Mouse (Mus musculus): ENCODE data around the gene Ada.

Gene Ada

DNA sequence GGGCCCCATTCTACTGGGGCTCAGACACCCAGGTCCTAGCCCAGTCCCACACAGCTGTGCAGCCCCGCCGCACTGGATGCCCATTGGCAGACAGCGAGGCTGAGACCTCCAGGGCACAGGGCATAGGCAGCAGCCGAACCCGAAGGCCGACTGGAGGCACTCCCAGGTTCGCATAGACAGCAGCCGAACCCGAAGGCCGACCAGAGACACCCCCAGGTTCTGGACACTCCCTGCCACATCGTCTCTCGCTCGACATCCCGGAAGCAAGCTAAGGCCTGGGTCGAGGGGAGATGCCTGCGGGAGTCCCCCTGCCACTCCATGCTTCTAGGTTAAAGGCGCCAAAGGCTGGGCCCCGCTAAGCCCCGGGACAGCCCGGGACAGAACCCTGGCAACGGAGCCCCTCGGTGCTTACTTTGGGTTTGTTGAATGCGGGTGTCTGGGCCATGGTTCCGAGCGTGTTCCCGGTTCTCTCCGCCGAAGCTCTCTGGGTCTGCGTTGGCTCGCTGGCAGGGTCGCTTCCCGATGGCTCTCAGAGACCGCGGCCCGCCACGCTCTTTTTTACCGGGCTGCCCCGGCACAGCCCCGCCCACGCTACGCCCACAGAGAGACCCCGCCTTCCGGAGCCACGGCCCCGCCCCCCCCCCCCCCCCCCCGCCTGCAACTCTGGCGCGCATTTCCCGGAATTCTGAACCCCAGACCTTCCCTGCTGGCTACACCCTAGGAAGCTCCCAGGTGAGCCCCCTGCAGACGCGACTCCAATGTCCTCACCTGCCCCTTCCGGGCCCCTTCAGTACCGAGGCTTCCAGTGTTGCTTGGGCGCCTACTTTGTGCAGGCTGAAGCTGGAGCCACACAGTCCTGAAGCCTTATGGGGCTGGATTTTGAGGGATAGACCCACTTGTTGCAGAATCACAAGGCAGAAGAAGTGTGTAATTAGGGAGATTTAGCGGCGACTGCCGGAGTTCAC lies at the start of gene Ada:
Ada (minus strand) TSS at position 593 of the 965 bp plus-strand sequence.
- no peak for DNase-seq

DNA sequence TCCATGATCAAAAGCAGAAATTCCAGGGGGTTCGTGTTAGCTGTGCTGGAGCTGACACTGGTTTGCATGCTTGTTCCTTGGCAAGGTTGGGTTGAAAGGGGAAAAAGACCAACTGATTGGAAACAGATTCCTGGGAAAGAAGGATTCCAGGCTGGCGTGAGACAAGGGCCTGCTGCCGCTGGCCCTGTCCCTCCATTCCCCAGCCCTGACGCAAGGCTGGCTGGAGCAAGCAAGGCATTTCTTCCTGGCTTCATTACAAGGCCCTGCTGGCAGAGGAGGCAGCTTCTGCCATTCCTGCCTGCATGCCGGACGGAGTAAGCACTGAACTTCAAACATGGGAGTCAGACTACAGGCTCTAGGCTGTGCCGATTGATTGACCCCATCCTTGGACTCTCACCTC lies 48.4 kb upstream of the Ada start:
- DNase-seq = no peak

GRCm38 (mm10) chr2:163788484-163788883 lies 38.4 kb upstream of the Ada start:
- DNase-seq = peak; percentile 50

DNA sequence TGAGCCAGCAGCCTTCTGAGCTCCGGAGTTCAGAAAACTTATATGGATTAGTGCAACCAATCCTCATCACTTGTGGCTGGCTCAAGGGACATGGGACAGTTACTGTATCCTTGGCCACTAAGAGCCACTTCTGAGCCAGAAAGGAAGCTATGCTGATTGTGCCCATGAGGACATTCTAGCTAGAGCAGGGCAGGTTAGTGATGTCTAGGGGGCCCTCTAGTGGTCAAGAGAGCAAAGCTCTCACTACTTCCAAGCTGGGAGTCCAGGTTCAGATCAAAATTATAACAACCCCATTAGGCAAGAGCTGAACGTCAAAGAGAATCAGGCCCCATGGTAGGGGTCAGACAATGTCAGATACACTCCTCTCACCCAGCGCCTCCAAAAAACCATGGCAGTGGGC lies 37.7 kb upstream of the Ada start:
- peak; percentile 37 for DNase-seq

- no peak for DNase-seq
Measured at GRCm38 (mm10) chr2:163787086-163787485, 37.0 kb upstream of the Ada start.

GRCm38 (mm10) chr2:163783901-163784300 lies 33.9 kb upstream of the Ada start:
- no peak for DNase-seq

DNA sequence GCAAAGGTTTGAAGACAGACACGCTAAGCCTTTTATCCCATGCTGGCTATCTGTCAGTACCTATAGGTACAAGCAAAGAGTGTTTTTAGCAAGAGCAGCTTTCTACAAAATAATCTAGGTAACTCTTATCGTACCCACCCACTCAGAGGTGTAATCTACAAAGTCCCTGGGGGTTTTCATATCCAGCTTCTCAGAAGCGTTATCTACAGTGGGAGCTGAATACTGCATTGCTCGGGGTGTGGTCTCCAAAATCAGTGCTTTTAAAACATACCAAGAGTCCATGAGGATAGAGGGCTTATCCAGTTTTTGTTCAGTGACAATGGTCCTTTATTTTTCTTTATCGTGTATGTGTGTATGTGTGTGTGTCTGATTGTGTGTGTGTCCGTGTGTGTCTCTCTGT lies 33.3 kb upstream of the Ada start:
- no peak for DNase-seq

- no peak for DNase-seq
Measured at GRCm38 (mm10) chr2:163778896-163779295, 28.9 kb upstream of the Ada start.

DNA sequence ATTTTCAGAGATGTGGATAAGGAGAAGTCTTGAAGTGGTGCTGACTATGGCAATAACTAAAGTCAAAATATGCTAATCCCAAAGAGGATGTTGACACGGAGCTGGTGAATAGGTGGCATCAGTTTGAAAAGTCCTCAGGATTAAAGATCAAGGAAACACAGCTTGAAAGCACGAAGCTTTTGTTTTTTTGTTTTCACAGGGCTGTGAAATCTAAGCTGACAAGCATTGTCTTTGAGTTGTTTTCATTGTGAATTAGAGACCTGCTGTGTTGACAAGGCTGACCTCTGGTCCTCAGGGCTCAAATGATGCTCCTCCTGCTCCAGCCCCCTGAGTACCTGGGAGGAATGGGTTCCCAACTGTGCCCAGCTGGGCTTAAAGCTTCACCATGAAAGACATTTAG lies 27.0 kb upstream of the Ada start:
- DNase-seq = no peak

GRCm38 (mm10) chr2:163776661-163777060 lies 26.6 kb upstream of the Ada start:
- no peak for DNase-seq

- no peak for DNase-seq
Measured at GRCm38 (mm10) chr2:163770731-163771130, 20.7 kb upstream of the Ada start.

DNA sequence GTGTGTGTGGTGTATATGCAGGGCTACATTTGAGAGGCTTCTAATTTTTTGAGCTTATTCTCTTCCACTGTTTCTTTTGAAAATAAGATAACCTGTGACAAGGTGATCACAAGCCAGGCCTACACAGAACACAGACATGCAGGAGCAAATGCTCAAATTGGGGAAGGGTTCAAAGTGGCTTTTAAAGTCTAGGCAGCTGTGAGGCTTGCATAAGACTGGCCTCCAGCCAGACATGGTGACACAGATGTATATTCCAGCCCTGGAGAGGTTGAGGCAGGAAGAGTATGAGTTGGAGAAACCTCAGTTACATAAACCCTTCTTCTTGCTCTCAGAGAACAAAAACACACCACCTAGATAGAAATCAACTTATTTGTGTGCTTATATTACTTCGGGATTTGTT lies 16.9 kb upstream of the Ada start:
- no peak for DNase-seq

- DNase-seq = no peak
Measured at GRCm38 (mm10) chr2:163766261-163766660, 16.2 kb upstream of the Ada start.

GRCm38 (mm10) chr2:163761402-163761801 lies 11.4 kb upstream of the Ada start:
- DNase-seq = no peak

- DNase-seq = no peak
Measured at GRCm38 (mm10) chr2:163760589-163760988, 10.6 kb upstream of the Ada start.

DNA sequence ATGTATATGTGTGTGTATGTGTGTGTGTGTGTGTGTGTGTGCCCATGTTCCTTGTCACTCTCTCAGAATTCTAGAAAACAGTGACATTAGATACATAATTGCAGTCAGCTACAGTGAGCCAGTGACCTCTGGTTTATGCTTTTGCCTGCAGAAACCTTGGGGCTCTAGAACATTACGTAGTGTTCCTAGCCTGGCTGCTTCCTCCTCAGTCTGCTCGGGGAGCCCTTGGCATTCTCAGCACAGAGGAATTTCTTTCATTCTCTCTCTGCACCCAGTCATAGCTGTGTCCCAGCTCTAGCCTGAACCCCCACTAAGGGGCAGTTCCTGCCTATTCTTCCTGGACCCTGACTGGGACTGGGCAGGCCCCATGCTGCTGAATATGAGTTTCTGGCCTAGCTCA lies 8.1 kb upstream of the Ada start:
- no peak for DNase-seq

- DNase-seq = no peak
Measured at GRCm38 (mm10) chr2:163756723-163757122, 6.7 kb upstream of the Ada start.

DNA sequence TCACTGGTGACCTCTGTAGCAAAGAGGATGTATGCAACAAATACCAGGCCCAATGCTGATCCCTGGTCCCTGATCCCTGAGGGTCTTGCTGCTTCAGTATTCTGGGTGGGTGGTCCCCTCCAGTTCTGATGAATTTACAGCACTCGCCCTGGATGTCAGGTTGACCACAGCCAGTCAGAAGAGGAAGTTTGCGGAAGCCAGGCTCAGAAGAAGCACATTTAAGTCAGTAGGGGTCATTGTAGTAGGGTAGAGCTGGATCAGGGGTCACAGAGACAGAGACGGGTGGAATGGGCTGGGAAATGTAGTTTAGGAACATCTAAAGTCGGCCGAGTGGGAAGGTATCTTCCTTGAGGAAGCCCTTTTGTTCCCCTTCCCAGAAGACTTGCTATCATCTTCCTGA lies 4.2 kb upstream of the Ada start:
- no peak for DNase-seq

- no peak for DNase-seq
Measured at GRCm38 (mm10) chr2:163744801-163745570, 5.1 kb downstream of the Ada start.

DNA sequence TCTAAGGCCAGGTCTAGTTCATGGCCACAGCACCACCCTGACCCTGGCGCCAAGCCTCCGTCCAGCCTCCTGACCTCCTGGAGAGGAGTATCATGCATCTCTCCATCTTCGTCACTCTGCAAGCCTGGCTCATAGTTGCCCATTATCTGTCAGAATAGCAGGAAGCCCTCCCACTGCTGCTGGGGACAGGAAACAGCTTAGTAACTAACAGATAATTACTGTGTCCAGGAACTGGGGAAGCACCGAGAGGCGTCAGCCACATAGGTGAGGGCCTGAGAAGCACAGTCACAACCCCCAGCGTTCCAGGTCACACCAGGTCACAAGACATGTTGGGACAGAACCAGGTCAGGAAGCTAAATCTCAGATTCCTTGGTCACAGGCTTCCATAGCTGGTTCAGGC lies 6.7 kb downstream of the Ada start:
- no peak for DNase-seq

- DNase-seq = no peak
Measured at GRCm38 (mm10) chr2:163742656-163743055, 7.4 kb downstream of the Ada start.

- no peak for DNase-seq
Measured at GRCm38 (mm10) chr2:163735980-163736379, 14.1 kb downstream of the Ada start.

- DNase-seq = no peak
Measured at GRCm38 (mm10) chr2:163735163-163735562, 14.9 kb downstream of the Ada start.

- no peak for DNase-seq
Measured at GRCm38 (mm10) chr2:163732021-163732420, 18.0 kb downstream of the Ada start.
